Mouse (Mus musculus): ENCODE data around the gene Gm8890. TPM values are rescaled to one million over a fixed set of nuclear protein-coding genes. Genes with fewer than 3 reads are reported as not detected.
"Not testable (repeated sequence)": the region's sequence is repeated elsewhere in the genome, so short reads cannot be mapped to it uniquely, and the experiment has no call there.

Gm8890 gene
- polyA plus RNA-seq (2016; fragmentation: Nextera tagmentation; extraction: Ambion mirVana), result not detected in 2 replicates

GRCm38 (mm10) chr5:11255733-11256132 is at the start of gene Gm8890:
Gene Gm8890 (plus strand): TSS chr5:11256033.
- not testable (repeated sequence) for H3K27ac ChIP-seq; ATAC-seq (ENCODE audit: insufficient number of reproducible peaks, insufficient read depth, low FRiP score, low TSS enrichment); H3K36me3 ChIP-seq; H3K9ac ChIP-seq; H3K4me2 ChIP-seq (replicated peaks); H3K9me3 ChIP-seq; H3K27me3 ChIP-seq; H3K4me1 ChIP-seq; H3K4me3 ChIP-seq
- WGBS, result 50% methylated on average over 1 of the region's 2 CpGs

DNA sequence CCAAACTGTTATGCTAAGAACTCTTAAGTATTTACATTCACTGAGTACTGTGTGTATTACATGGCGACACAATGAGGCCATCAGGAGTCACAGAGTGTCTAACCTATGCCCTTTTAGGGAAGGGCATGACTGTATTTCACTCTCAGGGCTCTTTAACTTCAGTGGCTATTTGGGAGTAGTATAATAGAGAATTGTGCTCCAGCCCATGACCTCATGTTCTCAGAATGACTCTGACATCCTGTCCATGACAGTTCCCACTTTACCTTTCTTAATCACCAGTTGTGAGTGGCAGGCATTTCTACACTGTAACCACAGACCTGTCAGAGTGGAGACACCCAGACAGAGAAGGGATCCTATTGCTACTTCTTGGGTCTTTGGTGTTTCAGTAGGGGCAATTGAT is 388 bp downstream of the Gm8890 start:
- H3K4me1 ChIP-seq; H3K9me3 ChIP-seq; H3K27ac ChIP-seq; H3K4me3 ChIP-seq; ATAC-seq (ENCODE audit: insufficient number of reproducible peaks, insufficient read depth, low FRiP score, low TSS enrichment); H3K27me3 ChIP-seq; H3K9ac ChIP-seq; H3K4me2 ChIP-seq (replicated peaks); H3K36me3 ChIP-seq: not testable (repeated sequence)
- WGBS, result 59% methylated on average over 1 of the region's 1 CpGs

Other genes with a start within 250 kb of the Gm8890 start
- not detected in 2 replicates for gene Gm8879, start 128.4 kb upstream of the Gm8890 start, polyA plus RNA-seq (2016; fragmentation: Nextera tagmentation; extraction: Ambion mirVana)
- gene Gm5861, start 73.0 kb upstream of the Gm8890 start, polyA plus RNA-seq (2016; fragmentation: Nextera tagmentation; extraction: Ambion mirVana), result not detected in 2 replicates
- not detected in 2 replicates for gene Speer1, start 85.5 kb downstream of the Gm8890 start, polyA plus RNA-seq (2016; fragmentation: Nextera tagmentation; extraction: Ambion mirVana)
- not detected in 2 replicates for gene Gm8897, start 160.4 kb downstream of the Gm8890 start, polyA plus RNA-seq (2016; fragmentation: Nextera tagmentation; extraction: Ambion mirVana)
- gene Gm8906, start 246.7 kb downstream of the Gm8890 start, polyA plus RNA-seq (2016; fragmentation: Nextera tagmentation; extraction: Ambion mirVana), result not detected in 2 replicates

Measured in embryonic facial prominence, embryonic 12.5 days (tissue).